Mouse (Mus musculus): ENCODE measurements around the gene Mpzl2. TPM values are rescaled to one million over a fixed set of nuclear protein-coding genes. Genes with fewer than 3 reads are reported as not detected.
"Not testable (repeated sequence)": the region's sequence is repeated elsewhere in the genome, so short reads cannot be mapped to it uniquely, and the experiment has no call there.

The Mpzl2 gene
- polyA plus RNA-seq, 1 experiment from 2014 or later, result 22.2 TPM

GRCm38 (mm10) chr9:45022800-45023199 is 16.8 kb upstream of the Mpzl2 start:
- Histone ChIP-seq H3K4me3 (ENCODE audit: low read length) (no peak overlapping the region), H3K9ac (ENCODE audit: low read depth, low read length) (no peak overlapping the region), H3K4me2 (replicated peaks; ENCODE audit: low read depth, low read length) (no peak overlapping the region), H3K36me3 (ENCODE audit: control insufficient read depth, insufficient read depth, low read length) (no peaks in the 10 kb centered on the region), H3K27me3 (ENCODE audit: control insufficient read depth, insufficient read depth, low read length) (no peaks in the 10 kb centered on the region), H3K27ac (ENCODE audit: low read depth, low read length) (no peak overlapping the region), H3K9me3 (ENCODE audit: control insufficient read depth, low read length) (no peaks in the 10 kb centered on the region), H3K4me1 (ENCODE audit: control insufficient read depth, insufficient read depth, low read length) (no peaks in the 10 kb centered on the region)
- ATAC-seq (ENCODE audit: low FRiP score, low TSS enrichment), result no peak
- WGBS, result 8% methylated on average over 3 of the region's 3 CpGs

- 63% methylated on average over 3 of the region's 3 CpGs for WGBS
- ATAC-seq (ENCODE audit: low FRiP score, low TSS enrichment), result no peak
Observed at GRCm38 (mm10) chr9:45023638-45024037, 16.0 kb upstream of the Mpzl2 start.

DNA sequence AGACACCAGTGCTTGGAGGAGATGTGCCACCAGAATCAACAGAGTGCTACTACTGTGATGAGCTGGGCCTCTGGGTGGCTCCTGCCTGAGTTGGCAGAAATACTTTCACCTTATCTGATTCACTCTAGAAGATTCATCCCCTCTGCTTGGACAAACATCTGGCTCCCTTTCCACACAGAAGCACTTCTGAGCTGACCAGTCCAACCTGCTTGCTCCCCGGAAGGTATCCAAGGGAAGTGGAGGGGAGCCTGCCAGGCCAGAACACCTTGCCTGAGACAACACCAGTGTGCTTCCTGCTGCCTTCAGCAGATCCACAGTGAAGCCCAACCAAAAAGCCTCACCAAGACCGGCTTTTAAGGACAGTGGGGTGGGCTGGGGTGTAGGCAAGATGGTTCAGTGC is 15.4 kb upstream of the Mpzl2 start:
- H3K9ac ChIP-seq (ENCODE audit: low read depth, low read length), result no peak overlapping the region
- no peak overlapping the region for H3K4me2 ChIP-seq (replicated peaks; ENCODE audit: low read depth, low read length)
- H3K4me3 ChIP-seq (ENCODE audit: low read length), result no peak overlapping the region
- H3K9me3 ChIP-seq (ENCODE audit: control insufficient read depth, low read length), result no peaks in the 10 kb centered on the region
- no peak for ATAC-seq (ENCODE audit: low FRiP score, low TSS enrichment)
- H3K27ac ChIP-seq (ENCODE audit: low read depth, low read length), result no peak overlapping the region
- H3K27me3 ChIP-seq (ENCODE audit: control insufficient read depth, insufficient read depth, low read length), result no peaks in the 10 kb centered on the region
- 86% methylated on average over 2 of the region's 2 CpGs for WGBS
- no peaks in the 10 kb centered on the region for H3K36me3 ChIP-seq (ENCODE audit: control insufficient read depth, insufficient read depth, low read length)
- H3K4me1 ChIP-seq (ENCODE audit: control insufficient read depth, insufficient read depth, low read length), result no peaks in the 10 kb centered on the region

More at GRCm38 (mm10) chr9:45023638-45024037, 16.0 kb upstream of the Mpzl2 start:
- Histone ChIP-seq H3K36me3 (ENCODE audit: control insufficient read depth, insufficient read depth, low read length) (no peaks in the 10 kb centered on the region), H3K4me2 (replicated peaks; ENCODE audit: low read depth, low read length) (no peak overlapping the region), H3K27me3 (ENCODE audit: control insufficient read depth, insufficient read depth, low read length) (no peaks in the 10 kb centered on the region), H3K4me3 (ENCODE audit: low read length) (no peak overlapping the region), H3K9ac (ENCODE audit: low read depth, low read length) (no peak overlapping the region), H3K4me1 (ENCODE audit: control insufficient read depth, insufficient read depth, low read length) (no peaks in the 10 kb centered on the region), H3K27ac (ENCODE audit: low read depth, low read length) (no peak overlapping the region), H3K9me3 (ENCODE audit: control insufficient read depth, low read length) (no peaks in the 10 kb centered on the region)

- H3K9ac ChIP-seq (ENCODE audit: low read depth, low read length), result no peak overlapping the region
- H3K36me3 ChIP-seq (ENCODE audit: control insufficient read depth, insufficient read depth, low read length), result no peaks in the 10 kb centered on the region
- no peaks in the 10 kb centered on the region for H3K4me1 ChIP-seq (ENCODE audit: control insufficient read depth, insufficient read depth, low read length)
- WGBS, result 68% methylated on average over 8 of the region's 8 CpGs
- H3K4me3 ChIP-seq (ENCODE audit: low read length), result no peak overlapping the region
- H3K27me3 ChIP-seq (ENCODE audit: control insufficient read depth, insufficient read depth, low read length), result no peaks in the 10 kb centered on the region
- no peak overlapping the region for H3K4me2 ChIP-seq (replicated peaks; ENCODE audit: low read depth, low read length)
- ATAC-seq (ENCODE audit: low FRiP score, low TSS enrichment), result no peak
- H3K9me3 ChIP-seq (ENCODE audit: control insufficient read depth, low read length), result no peaks in the 10 kb centered on the region
- no peak overlapping the region for H3K27ac ChIP-seq (ENCODE audit: low read depth, low read length)
Observed at GRCm38 (mm10) chr9:45027376-45027775, 12.2 kb upstream of the Mpzl2 start.

GRCm38 (mm10) chr9:45030341-45030740 is 9.3 kb upstream of the Mpzl2 start:
- 63% methylated on average over 6 of the region's 6 CpGs for WGBS
- ATAC-seq (ENCODE audit: low FRiP score, low TSS enrichment), result no peak
- no peaks in the 10 kb centered on the region for H3K36me3 ChIP-seq (ENCODE audit: control insufficient read depth, insufficient read depth, low read length)
- H3K27me3 ChIP-seq (ENCODE audit: control insufficient read depth, insufficient read depth, low read length), result no peaks in the 10 kb centered on the region
- H3K4me2 ChIP-seq (replicated peaks; ENCODE audit: low read depth, low read length), result no peak overlapping the region
- no peak overlapping the region for H3K4me3 ChIP-seq (ENCODE audit: low read length)
- no peak overlapping the region for H3K27ac ChIP-seq (ENCODE audit: low read depth, low read length)
- no peaks in the 10 kb centered on the region for H3K4me1 ChIP-seq (ENCODE audit: control insufficient read depth, insufficient read depth, low read length)
- H3K9me3 ChIP-seq (ENCODE audit: control insufficient read depth, low read length), result no peaks in the 10 kb centered on the region
- no peak overlapping the region for H3K9ac ChIP-seq (ENCODE audit: low read depth, low read length)

DNA sequence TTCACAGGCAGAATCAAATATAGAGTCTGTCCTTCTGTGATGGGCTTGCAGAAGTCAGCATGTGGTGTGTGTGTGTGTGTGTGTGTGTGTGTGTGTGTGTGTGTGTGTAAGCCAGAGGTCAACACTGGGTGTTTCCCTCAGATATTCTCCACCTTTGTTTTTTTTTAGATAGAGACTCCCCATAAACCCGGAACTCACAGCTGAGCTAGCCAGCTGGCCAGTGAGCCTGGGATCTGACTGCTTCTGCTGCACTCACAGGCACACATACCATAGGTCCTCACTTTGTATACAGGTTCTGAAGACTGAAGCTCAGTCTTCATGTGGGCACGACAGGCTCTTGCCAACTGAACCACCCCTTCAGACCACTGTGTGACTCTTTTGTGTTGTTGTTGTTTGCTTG is 7.3 kb upstream of the Mpzl2 start:
- H3K27ac ChIP-seq (ENCODE audit: low read depth, low read length), result no peak overlapping the region

DNA sequence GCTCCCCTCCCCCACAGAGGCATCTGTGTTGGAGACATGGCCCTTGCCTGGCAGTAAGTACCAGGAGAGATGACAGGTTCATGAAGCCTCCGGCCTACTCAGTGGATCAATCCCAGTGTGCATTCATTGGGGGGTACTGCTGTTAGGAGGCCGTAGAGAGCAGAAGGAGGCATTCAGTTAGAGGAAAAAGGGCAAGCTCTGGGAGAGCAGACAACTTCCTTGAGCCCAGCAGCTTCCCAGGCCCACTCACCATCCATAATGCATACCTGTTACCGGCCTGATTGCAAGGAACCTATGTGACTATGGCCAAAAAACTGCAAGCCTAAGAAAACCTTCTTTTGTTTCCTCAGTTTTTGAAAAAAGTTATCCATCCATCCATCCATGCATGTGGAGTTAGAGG is 5.1 kb upstream of the Mpzl2 start:
- 86% methylated on average over 3 of the region's 3 CpGs for WGBS

More for the DNA sequence above, 7.3 kb upstream of the Mpzl2 start:
- Histone ChIP-seq H3K9ac (ENCODE audit: low read depth, low read length) (no peak overlapping the region), H3K4me2 (replicated peaks; ENCODE audit: low read depth, low read length) (no peak overlapping the region), H3K4me1 (ENCODE audit: control insufficient read depth, insufficient read depth, low read length) (no peaks in the 10 kb centered on the region), H3K9me3 (ENCODE audit: control insufficient read depth, low read length) (no peaks in the 10 kb centered on the region), H3K36me3 (ENCODE audit: control insufficient read depth, insufficient read depth, low read length) (no peaks in the 10 kb centered on the region), H3K4me3 (ENCODE audit: low read length) (no peak overlapping the region), H3K27me3 (ENCODE audit: control insufficient read depth, insufficient read depth, low read length) (no peaks in the 10 kb centered on the region)
- ATAC-seq (ENCODE audit: low FRiP score, low TSS enrichment), result no peak
- 74% methylated on average over 2 of the region's 2 CpGs for WGBS

GRCm38 (mm10) chr9:45037803-45038202 is 1.8 kb upstream of the Mpzl2 start:
- H3K4me3 ChIP-seq (ENCODE audit: low read length); H3K9me3 ChIP-seq (ENCODE audit: control insufficient read depth, low read length); H3K36me3 ChIP-seq (ENCODE audit: control insufficient read depth, insufficient read depth, low read length); ATAC-seq (ENCODE audit: low FRiP score, low TSS enrichment); H3K9ac ChIP-seq (ENCODE audit: low read depth, low read length); H3K27ac ChIP-seq (ENCODE audit: low read depth, low read length); H3K4me2 ChIP-seq (replicated peaks; ENCODE audit: low read depth, low read length): not testable (repeated sequence)
- peaks cover 35% of the 10 kb centered on the region for H3K27me3 ChIP-seq (ENCODE audit: control insufficient read depth, insufficient read depth, low read length)
- peaks cover 11% of the 10 kb centered on the region; the same call in 1 of the 2 replicates for H3K4me1 ChIP-seq (ENCODE audit: control insufficient read depth, insufficient read depth, low read length)
- 95% methylated on average over 1 of the region's 1 CpGs for WGBS

More for the DNA sequence above, 5.1 kb upstream of the Mpzl2 start:
- H3K9ac ChIP-seq (ENCODE audit: low read depth, low read length), result no peak overlapping the region
- H3K4me1 ChIP-seq (ENCODE audit: control insufficient read depth, insufficient read depth, low read length), result no peaks in the 10 kb centered on the region
- H3K9me3 ChIP-seq (ENCODE audit: control insufficient read depth, low read length), result no peaks in the 10 kb centered on the region
- peaks cover 6% of the 10 kb centered on the region for H3K27me3 ChIP-seq (ENCODE audit: control insufficient read depth, insufficient read depth, low read length)
- H3K36me3 ChIP-seq (ENCODE audit: control insufficient read depth, insufficient read depth, low read length), result no peaks in the 10 kb centered on the region
- no peak for ATAC-seq (ENCODE audit: low FRiP score, low TSS enrichment)
- H3K4me2 ChIP-seq (replicated peaks; ENCODE audit: low read depth, low read length), result no peak overlapping the region
- no peak overlapping the region for H3K4me3 ChIP-seq (ENCODE audit: low read length)
- H3K27ac ChIP-seq (ENCODE audit: low read depth, low read length), result no peak overlapping the region

DNA sequence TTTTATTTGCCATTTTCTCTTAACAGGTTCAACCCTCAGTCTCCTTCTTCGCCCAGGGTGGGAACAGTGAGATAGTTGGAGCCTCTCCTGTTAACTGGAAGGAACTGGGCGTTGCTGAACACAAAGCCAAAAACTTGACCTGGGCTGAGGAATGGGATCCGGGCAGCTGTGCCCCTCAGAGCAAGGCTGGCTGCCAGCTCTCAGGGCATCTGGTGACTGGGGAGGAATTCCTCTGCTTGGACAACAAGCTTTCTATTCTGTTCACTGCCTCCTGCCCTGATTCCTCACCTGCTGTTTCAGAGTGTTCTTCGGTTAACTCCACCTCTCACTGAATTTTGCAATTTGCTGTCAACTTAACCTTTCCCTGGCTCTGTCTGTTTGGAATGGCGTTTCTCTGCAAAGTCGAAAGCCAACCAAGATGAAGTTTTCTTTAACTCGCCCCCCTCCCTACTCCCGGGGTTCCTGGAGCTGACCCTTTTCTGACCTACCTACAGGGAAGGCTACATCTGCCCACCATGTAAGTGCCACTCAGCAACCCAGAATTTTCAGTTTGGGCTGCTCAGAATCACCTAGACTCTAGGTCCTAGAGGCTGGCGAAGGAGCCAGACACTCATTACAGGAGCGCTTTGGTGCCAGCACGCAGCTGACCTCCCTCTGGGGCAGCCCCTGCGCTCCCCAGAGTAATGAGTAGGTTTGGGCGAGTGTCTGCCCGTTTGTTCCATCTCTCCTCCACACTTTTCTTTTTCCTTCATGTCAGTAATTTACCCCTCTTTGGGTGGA is 657 bp downstream of the Mpzl2 start:
- 15% methylated on average over 14 of the region's 14 CpGs for WGBS
- Histone ChIP-seq H3K9me3 (ENCODE audit: control insufficient read depth, low read length) (no peaks in the 10 kb centered on the region), H3K4me3 (ENCODE audit: low read length) (peak overlapping the region; percentile 2; the same call in 1 of the 2 replicates), H3K27me3 (ENCODE audit: control insufficient read depth, insufficient read depth, low read length) (peaks cover 40% of the 10 kb centered on the region), H3K36me3 (ENCODE audit: control insufficient read depth, insufficient read depth, low read length) (0 out of 2 replicates have a peak, but pooled peaks cover 2% of the 10 kb centered on the region), H3K27ac (ENCODE audit: low read depth, low read length) (peak overlapping the region; percentile 30; the same call in 1 of the 2 replicates), H3K9ac (ENCODE audit: low read depth, low read length) (peak overlapping the region; percentile 12; the same call in 1 of the 2 replicates), H3K4me2 (replicated peaks; ENCODE audit: low read depth, low read length) (peak overlapping the region; percentile 31), H3K4me1 (ENCODE audit: control insufficient read depth, insufficient read depth, low read length) (peaks cover 17% of the 10 kb centered on the region; the same call in 1 of the 2 replicates)
- no peak for ATAC-seq (ENCODE audit: low FRiP score, low TSS enrichment)

Measured in kidney, embryonic 14.5 days (tissue).